Mouse (Mus musculus): ENCODE results near the gene Lsg1.
A peak's percentile ranks its signal among the peaks of the same experiment; 100 is the strongest.

Gene Lsg1

GRCm38 (mm10) chr16:30515418-30515817 lies 72.0 kb downstream of the Lsg1 start:
- peak; percentile 49 for DNase-seq

GRCm38 (mm10) chr16:30513050-30514024 lies 74.1 kb downstream of the Lsg1 start:
- no peak for DNase-seq

DNA sequence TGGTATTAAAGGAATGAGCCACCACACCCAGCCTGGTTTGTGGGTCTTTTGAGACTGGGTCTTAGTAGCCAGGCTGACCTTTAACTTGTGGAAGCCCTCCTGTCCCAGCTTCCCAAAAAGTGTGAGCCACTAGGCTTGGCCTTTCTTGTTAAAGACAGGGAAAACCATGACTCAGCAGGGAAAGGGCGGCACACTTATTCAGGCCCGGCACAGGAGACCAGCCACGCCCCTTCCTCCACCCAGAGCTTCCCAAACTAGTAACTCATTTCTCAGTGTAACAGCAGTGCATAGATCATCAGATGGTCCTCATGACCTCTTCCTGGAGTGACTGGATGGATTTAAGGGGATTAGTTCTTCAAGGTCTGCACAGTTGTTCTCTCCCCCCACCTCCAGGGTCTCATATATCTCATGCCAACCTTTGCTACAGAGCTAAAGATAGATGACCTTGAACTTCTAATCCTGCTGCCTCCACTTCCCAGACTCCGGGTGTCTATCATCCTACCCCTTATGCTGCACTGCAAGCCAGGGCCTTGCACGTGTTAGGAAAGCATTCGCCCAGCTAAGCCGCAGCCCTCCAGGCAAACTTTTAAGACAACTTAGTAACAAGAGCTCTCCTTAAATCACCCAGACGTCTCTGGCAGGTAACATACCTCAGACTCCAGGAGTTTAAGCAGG lies 74.9 kb downstream of the Lsg1 start:
- DNase-seq, result peak; percentile 71

- no peak for DNase-seq
These were observed 75.6 kb downstream of the Lsg1 start for GRCm38 (mm10) chr16:30511563-30512340.

DNA sequence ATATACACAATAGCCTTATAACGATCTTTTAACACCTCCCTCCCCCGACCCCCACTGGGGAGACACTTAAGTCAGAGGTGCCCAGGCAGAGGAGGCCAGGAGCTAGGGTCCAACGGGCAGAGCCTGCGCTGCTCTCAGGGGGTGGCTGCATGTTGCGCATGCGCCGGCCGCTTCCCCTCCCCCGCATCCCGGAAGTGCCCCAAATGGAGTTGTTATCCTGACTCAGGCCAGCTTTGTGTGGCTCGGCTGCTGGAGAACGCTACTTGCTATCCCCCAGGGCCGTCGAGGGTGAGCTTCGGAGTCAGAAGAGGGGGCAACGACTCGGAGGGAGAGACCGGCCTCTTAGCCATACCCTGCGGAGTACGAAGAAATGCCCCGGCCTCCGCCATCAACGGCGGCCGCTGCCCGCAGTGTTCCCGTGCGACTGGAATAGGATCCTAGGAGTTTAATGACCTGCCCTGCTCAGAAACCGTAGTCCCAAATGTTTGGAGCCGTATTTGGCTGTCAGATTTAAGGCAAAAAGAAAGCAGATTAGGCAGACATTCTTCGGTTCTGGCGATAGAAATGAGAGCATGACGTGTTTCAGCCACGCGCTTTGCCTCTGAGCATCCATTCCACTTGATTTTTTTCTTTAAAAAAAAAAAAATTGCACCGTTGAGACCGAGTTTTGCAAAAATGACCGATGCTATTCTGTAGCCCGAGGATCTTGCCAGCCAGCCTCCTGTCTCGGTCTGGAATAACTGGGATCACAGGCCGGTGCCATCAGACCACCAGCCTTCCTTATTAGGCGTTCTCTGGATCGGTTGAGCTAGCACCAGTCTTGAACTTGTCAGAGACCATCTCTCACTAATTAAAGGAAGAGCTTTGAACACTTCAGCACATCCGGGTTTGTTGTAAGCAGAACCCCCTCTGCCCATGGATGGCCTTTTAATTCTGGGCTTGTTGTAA lies 76.6 kb downstream of the Lsg1 start:
- peak; percentile 90 for DNase-seq
